Mouse (Mus musculus) layer of hippocampus, adult 8-10 months (tissue): ENCODE data around the gene L3mbtl1. TPM values are rescaled to one million over a fixed set of nuclear protein-coding genes. Genes with fewer than 3 reads are reported as not detected.

Experiments used
- DNase-seq, 2 experiments: peaks; one replicate each; pipeline ENCODE4 v3.0.0; 2022; ENCODE audit warnings: low spot score in 2 of 2
- total RNA-seq, 4 experiments: library from RNA; stranded (reverse); gene quantifications; 2 replicates each; pipeline ENCODE4 v1.2.4; 2022

L3mbtl1 gene
- total RNA-seq, 4 experiments from 2014 or later = 10.9 to 18.5 (median 12.1) TPM

DNA sequence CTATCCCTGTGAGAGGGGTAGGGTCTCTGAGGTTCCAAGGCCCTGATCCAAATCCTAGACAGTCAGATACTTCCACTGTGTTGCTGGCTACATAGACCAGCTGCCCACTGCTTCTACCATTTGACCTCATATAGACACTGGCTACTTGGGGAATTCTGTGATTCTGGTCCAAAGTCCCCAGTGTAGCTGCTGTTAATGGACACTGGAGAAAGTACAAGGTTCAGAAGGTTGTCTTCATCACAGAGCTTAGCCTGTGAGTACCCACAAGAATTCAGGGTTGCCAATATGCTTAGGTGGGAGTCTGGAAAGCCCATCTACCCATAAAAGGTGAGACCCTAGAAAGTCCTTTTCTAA, 48.8 kb downstream of the L3mbtl1 start:
- no peak for DNase-seq

DNA sequence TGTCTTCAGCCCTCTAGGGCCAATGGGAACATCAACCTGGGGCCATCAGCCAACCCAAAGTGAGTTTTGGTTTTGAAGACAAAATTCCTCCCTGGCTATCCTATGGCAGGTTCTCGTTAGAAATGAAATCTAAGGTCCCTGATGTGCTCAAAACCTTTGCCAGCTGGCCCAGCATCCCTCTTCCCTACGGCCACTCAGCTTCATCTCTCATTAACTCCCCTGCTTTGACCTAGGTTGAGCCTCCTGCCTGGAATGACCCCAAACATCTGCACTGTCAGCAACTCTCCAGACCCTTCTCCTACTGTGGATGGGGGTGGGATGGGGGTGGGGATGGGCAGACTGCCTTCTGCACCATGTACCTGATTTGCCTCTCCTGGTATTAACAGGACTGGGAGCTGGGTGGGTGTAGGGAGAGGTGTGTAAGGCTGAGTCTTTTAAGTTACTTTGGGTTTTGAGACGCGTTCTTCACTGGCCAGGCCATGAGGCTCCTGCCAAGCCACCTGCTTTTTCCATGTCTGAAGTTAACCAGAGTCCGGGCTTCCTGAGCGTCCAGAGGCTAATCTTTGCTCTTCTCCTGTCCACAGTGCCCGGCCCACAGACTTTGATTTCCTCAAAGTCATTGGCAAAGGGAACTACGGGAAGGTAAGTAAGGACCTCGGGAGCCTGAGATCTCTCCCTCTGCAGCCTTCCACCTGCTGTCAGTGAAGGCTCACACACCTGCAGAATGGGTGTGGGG, 50.8 kb downstream of the L3mbtl1 start:
- DNase-seq = no peak

DNA sequence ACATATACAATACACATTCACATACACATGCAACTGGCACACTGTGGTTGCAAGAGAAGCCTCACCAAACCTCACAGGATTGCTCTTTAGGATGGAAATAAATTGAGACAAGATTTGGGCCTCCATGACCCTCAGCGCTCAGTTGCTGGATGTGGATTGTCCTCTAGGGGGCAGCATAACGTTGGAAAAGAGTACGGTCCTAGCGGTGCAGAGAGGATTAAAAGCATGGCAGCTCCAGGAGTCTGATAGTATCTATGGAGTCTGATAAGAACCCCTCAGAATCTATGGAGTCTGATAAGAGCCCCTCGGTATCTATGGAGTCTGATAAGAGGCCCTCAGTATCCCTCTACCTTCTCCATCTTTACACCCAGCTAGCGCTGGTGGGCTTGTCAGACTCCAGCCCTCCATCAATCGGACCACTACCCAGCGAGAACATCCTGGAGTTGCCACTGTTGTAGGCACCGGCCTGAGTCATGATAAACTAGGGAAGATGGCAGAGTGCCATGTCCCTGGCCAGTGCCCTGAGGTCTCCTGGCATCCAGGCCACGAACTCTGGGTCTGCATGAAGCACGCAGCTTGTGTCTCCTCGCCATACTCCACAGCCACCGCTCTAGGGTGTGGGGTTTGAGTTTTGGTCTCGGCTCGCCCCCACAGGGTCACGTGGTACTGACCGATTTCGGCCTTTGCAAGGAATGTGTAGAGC, 55.4 kb downstream of the L3mbtl1 start:
- peak in 1 of 2 experiments; percentile 68 for DNase-seq

DNA sequence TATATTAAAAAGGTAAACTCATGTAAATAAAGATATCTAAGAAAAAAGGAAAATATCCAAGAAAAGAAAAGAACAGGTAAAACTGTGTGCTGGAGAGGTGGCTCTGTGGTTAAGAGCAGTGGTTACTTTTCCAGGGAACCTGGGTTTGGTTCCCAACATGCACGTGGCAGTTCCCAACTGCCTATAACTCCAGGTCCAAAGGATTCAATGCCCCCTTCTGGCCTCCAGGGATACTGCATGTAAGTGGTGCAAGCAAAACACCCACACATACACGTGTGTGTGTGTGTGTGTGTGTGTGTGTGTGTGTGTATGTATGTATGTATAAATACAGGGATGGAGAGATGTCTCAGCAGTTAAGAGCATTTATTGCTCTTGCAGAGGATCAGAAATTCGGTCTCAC, 56.5 kb downstream of the L3mbtl1 start:
- no peak for DNase-seq

DNA sequence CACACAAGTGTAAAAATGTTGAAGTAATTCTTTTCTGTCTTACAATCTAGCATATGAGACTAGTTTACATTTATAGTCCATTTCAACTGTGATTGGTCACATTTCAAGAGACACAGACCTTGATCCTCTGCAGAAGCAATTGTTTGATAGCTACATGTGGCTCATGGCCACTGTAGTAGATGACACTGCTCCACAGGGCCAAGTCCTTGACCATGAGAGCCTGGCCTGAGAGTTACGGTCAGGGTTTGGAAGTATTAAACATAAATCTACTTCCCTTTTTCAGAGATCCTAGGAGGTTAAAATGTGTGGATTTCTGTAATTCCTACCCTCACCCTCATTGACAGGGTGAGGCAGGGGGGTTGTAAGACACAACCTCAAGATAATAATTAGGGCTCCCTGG, 57.8 kb downstream of the L3mbtl1 start:
- DNase-seq = no peak

DNA sequence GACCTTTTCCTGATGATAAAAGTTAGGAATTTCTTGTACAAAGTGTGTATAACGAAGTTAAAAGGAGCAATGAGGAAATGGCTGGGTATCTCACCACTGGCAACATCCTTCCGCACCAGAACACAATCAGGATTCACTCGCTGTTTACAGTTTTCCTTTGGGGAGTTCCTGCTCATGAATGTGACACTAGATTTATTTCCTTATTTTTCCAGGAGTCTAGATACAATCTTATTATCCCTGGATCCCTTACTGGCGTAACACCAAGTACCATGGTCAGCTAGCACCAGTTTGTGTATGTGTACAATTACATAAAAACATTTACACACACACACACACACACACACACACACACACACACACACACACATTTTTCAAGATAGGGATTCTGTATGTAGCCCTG, 64.0 kb downstream of the L3mbtl1 start:
- DNase-seq = no peak

DNA sequence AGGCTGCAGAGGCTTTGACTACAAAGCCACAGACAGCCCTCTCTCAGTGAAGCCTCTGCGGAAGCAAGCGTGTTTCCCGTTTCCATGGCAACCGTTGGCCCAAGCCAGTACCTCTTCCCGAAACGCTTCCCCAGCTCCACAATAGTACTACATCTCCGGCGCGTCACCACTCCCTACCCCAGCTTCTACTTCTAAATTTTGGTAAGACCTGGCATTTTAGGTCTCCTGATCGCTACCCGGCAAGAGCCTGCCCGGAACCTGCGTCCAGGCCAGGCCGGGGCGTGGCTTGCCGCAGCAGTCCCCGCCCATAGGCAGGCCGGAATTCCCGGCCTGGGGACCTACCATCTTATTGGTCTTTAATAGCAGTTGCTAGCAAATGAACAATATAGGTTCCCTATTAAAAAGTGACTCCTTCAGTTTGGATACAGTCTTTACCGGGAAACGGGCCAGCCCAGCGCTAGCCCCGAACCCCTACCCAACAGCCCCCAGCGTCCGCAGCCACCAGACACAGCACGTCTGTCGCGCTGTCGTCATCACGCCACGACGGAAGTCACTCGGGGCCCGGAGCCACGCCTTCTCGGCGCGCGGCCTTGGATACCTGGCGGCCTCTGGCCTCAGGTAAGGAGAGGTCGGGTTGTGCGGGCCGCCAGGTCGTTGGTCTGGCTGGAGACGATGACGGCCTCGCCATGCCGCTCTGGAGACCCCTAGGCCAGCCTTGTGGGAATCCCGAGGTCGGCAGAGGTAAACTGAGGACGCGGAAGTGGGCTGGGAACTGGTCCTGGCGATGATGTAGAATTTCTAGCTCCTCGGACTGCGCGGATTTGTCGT, 73.9 kb downstream of the L3mbtl1 start, which contains the start of gene Ift52:
Ift52 (plus strand) TSS at position 439 of the 828 bp plus-strand sequence.
- DNase-seq = peak; percentile 87 to 92

Other genes with a start within 250 kb of the L3mbtl1 start
- gene Srsf6, start 11.9 kb upstream of the L3mbtl1 start, total RNA-seq = 100 to 1,000 TPM in 3 of 4 experiments, 10 to 100 TPM in 1; 91.5 to 133 (median 110) TPM
- gene Sgk2, start 43.9 kb downstream of the L3mbtl1 start, total RNA-seq = 1 to 10 TPM in 2 of 4 experiments, under 1 TPM in 2; 0.77 to 1.9 (median 1.3) TPM
- 10 to 100 TPM; 32.5 to 38.2 (median 35.5) TPM for gene Ift52, start 73.9 kb downstream of the L3mbtl1 start, total RNA-seq
- gene Mybl2, start 111.2 kb downstream of the L3mbtl1 start, total RNA-seq = 1 to 10 TPM; 1.0 to 2.8 (median 1.8) TPM
- gene Gtsf1l, start 144.4 kb downstream of the L3mbtl1 start, total RNA-seq = not detected